Mouse (Mus musculus): ENCODE data around the gene Usp1.
"Not testable (repeated sequence)": the region's sequence is repeated elsewhere in the genome, so short reads cannot be mapped to it uniquely, and the experiment has no call there.

Usp1 gene

DNA sequence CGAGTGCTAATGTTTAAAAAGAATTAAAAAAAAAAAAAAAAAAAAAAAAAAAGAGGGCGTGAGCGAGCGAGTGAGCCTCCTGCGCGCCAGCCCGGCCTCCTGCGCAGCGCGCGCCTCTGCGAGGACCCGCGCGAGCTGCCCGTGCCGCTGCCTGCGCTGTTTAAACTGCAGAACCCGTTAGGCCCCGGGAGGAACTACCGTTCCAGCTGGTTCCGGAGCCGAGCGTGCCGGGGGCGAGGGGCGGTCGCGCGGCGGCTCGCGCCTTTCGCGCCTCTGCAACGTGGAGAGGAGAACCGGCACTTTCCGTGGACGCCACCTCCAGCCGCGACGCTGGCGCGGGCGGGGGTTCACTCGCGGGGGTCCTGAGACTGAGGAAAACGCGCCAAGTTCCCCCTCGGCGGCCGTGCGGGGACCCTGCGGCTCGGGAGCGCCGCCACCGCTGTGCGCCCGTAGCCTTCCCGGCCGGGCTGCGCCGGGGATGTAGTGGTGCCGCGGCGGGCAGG is at the start of gene Usp1:
TSS of gene Usp1 (plus strand) at position 243 of the 503 bp plus-strand sequence.
- peak; percentile 79 for DNase-seq

DNA sequence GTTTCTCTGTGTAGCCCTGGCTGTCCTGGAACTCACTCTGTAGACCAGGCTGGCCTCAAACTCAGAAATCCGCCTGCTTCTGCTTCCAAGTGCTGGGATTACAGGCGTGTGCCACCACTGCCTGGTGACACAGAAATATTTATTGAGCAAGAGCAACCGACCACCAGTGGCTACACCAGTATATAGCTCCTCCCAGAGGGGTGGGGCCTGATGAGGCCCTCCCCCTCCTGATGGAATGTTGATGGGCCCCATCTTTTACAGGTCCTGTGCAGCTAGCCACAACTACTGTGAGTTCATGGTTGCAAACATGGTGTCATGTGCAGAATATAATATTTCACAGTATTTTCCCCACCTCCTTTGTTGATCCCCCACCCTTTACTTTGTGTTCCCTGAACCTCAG is 40.9 kb upstream of the Usp1 start:
- DNase-seq, result no peak

DNA sequence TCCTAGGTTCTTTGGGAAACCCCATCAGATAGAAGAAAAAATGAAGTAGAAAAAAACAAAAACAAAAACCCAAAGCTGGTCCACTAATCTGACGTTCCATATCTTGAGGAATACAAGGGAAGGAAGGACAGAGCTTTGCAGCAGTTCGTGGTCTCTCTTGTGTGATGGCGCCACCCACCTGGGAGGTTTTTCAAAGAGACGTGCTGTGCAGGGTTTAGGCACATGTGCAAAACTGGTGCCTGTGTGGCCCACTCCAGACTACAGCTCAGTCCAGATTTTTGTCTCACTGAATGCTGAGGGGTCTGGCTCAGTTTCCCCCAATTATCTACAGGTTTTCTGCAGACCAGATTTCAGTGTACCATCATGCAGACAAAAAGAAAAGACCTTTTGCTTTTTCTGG is 37.2 kb upstream of the Usp1 start:
- DNase-seq, result no peak

DNA sequence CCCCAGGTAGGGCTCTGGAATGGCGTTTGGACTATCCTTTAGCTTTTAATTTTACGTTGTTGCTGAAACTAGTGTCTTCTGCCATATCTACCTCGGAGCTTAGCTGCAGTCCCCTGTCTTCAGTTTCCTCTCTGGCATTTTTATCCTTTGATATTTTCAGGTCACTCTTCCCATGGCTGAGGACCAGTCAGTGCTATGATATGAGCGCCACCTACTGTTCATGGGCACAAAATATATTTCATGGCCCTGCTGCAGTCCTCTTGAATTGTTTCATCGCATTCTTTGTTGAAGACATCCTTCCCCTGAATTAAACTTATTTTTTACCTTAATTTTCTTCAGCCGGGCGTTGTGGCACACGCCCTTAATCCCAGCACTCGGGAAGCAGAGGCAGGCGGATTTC is 36.5 kb upstream of the Usp1 start:
- DNase-seq, result peak; percentile 63

DNA sequence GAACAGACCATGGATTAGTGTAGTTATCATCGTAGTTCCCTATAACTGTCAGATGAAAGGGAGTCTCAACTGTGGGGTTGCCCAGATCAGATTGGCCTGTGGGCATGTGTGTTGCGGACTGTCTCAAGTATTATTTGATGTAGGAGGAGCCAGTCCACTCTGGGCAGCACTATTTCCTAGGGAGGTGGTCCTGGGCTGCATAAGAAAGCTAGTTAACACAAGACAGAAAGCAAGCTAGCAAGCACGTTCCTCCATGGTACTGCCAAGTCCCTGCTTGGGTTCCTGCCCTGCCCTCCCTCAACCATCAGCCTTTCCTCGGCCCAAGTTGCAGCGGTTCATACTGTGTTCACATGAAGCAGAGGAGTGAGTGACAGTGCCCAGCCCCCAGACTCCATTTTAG is 13.4 kb upstream of the Usp1 start:
- DNase-seq, result no peak

DNA sequence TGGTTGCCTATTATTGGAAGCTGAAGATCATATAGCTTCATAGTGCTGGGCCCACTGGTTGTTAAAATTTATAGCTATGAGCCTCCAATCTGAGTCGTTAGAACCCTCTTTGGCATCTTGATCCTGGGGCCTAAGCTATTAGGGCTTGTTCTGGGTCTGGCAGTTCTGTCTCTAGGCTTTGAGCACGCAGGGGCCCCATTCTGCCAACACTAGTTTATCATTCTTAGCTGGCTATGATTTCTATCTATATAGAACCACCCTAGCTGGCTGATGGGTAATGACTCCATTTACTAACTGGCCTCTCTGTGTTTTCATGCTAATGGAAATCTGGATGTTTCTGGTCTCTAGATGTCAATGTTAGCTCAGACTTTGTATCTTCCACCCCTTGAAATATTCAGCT is 5.9 kb upstream of the Usp1 start:
- no peak for DNase-seq

DNA sequence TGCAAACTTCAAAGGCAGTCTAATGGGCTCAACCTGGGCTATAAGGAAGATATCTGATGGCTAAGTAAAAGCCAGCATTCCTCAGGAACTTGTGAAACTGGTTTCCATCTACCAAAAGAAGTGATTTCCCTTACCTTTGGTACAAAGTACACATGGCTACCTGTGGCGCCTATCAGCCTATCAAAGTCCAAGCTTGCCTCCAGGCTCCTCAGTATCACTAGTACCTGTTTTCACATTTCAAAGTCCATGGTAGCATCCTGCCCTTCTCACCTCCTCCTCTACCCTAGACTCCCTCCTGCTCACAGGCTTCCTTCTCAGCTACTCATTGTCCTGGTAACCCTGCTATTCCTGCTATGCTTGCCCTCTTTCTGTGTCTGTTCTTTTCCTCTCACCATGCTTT is 5.4 kb upstream of the Usp1 start:
- DNase-seq, result no peak

DNA sequence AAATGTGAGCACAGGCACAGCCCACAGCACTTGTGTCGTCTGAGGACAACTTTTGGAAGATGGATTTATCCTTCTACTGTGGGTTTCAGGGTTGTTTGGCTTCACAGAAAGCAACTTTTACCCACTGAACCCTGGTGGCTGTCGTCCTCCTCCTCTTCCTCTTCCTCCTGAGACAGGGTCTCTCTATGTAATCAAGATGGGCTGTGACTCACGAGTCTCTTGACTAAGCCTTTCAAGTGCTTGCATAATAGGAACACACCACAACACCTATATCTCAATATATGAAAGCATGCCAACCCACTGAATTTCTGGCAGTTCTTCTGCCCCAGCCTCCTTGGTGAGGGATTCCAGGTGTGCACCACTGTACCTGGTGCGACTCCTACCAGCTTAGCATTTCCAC is 2.7 kb upstream of the Usp1 start:
- DNase-seq, result no peak

DNA sequence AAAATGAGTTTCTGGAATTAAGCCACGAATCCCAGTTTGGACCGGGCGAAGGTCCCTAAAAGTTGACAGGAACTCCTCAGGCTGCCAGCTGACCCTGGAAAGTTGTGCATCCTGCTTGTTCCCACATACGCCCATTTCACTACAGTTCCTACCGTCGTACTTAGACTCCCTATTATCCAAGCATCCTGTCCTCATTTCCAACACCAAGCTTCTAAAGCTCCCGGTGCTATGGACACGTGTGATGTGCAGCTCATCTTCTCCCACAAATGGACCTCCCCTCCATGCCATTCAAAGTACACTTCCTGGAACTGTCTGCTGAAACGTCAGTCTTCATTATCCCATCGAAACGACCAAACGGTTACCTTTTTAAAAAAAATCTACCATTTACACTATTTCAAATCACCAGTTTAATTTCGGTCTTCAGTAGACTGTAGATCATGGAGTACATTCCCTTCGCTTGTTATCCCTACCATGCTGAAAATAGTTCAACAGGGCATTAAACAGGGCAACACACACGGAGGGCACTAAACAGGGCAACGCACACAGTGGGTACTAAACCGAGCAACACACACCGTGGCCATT is 1.5 kb upstream of the Usp1 start:
- DNase-seq, result peak; percentile 1

DNA sequence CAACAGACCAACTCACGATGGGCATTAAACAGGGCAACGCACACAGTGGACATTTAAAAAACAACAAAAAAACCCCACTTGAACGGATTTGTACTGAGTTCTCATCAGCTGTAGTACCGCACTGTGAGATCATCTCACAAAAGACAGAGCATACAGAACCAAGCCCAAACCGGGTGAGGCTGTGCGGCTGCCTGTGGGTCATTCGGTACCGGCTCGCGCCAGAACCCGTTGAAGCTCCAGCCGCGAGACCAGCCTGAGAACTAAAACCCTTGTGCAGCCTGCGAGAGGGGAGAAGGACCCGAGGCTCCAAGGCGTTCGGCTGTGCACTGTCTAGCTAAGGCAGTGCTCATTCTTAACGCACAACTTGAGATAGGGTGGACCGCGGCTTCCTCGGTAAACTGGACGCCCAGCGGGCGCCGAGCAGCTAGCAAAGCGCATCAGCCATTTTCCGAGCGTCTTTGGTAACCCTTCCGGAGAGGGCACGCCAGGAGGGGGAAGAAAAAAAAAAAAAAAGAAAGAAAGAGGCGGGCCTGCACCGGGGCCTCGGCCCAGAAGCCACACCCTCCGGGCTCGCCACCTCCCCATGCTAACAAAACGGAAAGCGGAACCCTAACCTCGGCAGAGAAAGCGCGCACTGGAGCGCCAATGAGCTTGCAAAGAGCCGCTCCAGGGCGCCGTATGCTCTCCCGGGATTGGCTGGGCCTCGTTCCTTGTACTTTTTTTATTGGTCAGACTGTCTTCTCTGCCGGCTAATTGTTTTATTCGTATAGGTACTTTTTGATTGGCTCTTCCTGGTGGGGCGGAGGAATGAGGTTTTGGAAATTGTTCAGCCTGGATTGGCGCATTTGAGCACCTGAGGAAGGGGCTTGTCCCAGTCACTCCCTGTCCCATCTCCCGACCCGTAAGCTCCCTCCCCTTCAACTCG is 705 bp upstream of the Usp1 start:
- peak; percentile 95 for DNase-seq

DNA sequence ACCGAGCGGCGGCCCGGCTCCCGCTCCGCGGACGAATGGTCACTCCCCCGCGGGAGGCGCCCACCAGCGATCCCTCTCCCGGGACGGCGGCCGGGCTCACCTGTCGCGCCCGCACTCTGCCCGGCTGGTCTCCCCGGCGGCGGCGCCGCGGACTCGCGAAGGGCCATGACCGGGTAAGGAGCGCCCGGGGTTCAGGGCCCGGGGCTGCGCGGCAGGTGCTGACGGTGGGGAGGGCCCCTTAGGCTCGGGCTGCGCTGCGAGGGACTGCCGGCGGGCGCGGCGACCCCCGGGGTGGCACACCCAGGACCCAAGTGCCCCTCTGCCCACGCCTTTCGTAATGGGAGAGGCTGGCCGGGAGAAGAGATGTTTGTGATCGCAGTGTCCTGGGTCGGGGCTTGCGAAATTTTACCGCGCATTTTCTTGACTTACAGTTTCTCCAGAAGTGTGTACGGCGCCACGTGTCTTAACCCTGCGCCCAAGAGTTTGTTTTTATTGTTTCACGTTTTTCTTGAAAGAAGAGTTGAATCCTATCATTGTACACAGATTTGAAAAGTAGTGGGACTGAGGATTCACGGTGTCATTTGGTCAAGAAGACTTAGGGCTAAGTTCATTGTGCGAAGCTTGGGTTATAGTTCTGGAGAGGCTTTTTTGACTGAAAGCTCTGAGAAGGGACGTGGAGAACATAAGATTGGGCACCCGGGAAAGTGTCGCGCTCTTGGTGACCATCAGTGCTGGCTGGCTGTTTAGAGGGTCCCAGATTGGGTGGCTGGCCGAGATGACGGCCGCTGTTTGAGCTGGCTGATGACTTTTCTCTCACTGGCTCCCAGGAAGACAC is 678 bp downstream of the Usp1 start:
- peak; percentile 27 for DNase-seq

DNA sequence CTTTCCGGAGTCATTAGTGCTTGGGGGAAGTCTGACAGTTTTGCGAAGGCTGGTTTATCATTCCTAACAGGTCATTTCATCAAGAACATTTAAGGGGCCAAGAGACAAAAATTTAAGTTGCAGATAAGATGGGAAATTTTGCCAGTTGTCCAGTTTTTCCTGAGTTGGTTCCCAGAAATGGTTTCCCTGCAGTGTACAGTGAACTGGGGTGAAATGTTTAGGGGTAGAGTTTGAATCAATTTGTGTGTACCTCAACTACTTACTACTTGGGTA is 1.2 kb downstream of the Usp1 start:
- no peak for DNase-seq

DNA sequence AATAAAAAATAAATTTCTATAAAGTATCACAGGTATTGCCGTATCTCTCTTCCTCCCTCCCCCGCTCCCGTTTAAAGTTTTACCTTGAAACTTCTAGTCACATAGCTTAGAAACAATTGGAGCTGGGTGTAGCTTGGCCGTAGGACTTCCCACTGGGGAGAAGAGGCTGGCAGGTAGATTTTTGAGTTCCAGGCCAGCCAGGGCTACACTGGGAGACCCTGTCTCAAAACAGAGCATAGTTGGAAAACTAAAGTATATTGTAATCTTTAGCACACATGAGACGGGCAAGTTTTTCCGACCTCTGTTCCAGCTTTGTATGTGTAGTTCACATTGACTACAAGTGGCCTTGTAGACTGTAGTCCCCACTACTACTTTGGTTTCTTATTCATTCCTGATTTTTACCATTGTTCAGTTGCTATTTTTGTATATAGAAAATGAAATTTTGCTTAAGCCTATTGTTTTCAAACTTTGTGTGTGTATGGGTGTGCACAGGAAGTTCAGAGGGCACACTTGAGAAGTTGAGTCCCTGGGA is 1.7 kb downstream of the Usp1 start:
- DNase-seq, result no peak

DNA sequence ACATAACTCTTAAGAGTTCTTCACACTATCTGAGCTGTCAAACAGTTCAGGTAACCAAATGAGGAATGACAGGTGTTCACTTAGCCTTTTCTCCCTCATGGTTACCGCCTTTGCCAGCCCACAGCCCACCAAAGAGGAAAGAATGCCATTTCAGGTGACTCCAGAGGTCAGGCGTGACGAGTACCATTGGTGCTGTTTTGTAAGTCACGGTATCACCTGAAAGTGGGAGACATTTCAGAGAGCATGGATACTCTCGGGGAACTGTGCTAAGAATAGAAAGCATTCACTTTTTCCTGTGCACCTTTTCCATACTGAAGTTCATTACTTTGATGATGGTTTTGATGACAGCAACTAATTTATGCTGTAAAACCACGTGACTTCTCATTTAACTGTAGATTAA is 12.4 kb downstream of the Usp1 start:
- DNase-seq, result no peak

DNA sequence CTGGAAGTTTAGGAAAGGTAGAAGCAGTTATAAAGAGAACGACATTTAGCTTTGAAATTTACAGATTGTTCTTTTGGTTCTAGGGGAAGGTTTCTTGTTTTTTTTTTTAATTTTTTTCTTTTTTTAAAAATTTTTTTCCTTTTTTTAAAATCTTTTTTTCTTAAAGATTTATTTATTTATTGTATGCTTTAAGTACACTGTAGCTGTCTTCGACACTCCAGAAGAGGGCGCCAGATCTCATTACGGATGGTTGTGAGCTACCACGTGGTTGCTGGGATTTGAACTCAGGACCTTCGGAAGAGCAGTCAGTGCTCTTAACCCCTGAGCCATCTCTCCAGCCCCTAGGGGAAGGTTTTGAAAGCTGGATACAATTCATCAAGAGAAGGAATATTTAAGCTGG is 14.6 kb downstream of the Usp1 start:
- DNase-seq, result not testable (repeated sequence)

DNA sequence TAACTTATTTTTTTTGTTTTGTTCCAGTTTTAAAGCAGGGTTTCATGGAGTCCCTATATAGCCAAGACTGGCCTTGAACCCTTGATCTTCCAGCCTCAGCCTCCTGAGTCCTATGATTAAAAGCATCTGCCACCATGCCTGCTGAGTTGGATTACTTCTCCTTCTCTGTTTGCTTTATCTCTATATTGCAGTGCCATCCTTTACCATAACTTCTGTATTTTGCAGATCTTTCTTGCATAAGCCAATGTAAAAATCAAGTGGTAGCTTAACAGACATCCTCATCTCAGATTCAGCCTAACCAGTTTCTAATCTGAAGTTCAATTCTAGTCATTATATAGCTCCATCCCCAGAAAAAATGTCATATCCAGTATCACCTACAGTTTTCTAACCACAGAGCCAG is 27.0 kb downstream of the Usp1 start:
- DNase-seq, result no peak

DNA sequence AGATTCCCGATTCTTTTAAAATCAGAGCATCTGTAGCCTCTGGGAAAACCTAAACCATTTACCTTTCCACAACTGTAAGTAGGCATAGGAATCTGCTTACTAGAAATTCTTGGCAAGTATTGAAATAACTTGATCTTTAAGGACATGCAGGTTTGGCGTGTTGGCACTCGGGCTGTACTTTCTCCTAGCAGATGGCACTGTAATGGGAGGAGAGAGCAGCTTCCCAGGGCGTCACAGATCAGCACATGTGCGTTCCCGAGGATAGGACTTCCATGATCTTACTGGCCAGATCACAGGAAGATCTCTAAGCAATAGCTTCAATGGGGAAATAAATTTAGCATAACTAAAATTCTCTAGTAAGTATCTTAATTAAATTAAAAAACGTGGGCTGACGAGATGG is 32.4 kb downstream of the Usp1 start:
- no peak for DNase-seq

DNA sequence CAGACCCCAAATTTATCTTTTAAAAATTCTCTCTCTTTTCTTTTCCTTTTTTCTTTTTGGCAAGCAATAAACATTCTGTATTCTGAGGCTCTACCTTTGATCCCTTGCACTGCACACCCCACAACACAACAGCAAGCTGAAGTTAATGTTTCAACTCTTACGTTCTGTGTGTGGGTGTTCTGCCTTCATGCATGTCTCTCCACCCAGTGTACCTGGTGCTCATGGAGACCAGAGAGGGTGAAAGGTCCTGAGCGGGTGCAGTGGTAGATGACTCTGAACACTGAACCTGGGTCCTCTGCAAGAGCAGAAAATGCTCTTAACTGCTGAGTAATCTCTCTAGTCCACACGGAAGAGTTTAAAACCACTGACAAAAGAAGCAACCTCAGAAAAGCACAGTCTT is 36.6 kb downstream of the Usp1 start:
- no peak for DNase-seq

DNA sequence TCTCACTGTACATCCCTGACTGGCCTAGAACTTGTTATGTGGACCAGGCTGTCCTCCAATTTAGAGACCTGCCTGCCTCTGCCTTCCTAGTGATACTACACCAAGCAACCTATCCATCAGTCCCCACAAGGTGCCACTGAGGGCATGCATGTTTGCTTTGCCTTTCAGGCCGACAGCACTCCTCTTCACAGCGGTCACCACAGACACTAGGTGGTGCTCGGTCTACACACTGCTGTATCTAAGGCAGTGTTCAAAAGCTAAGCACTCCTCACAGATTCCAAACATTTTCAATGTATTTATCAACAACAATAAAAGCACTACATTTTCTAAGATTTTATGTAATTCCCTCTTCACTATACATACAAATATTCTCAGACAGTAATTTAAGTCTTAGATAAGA is 46.3 kb downstream of the Usp1 start:
- DNase-seq, result no peak

DNA sequence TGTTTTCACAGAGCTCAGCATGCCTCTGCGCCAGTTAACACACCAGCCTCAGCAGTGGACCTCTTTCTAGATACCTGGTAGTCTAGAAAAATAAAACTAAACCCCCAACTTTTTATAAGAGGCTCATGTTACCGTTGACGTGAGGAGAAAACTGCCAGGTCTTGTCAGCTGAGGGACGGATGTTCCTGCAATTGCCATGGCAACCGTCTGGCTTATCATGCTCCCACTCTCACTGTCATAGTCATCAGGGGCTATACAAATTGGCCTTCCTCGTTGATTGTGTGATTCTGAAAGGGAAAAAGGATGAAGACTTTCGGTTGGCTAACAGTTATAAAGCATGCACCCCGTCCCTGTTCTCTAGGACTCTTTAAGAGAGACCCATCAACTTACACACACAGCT is 52.1 kb downstream of the Usp1 start:
- no peak for DNase-seq

DNA sequence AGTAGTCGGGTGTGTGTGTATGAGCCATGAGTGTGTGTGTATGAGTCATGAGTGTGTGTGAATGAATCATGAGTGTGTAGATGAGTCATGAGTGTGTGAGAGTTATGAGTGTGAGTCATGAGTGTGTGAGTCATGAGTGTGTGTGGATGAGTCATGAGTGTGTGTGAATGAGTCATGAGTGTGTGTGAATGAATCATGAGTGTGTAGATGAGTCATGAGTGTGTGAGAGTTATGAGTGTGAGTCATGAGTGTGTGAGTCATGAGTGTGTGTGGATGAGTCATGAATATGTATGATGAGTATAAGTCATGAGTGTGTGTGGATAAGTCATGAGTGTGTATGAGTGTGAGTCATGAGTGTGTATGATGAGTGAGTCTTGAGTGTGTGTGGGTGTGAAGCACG is 54.7 kb downstream of the Usp1 start:
- DNase-seq, result not testable (repeated sequence)

DNA sequence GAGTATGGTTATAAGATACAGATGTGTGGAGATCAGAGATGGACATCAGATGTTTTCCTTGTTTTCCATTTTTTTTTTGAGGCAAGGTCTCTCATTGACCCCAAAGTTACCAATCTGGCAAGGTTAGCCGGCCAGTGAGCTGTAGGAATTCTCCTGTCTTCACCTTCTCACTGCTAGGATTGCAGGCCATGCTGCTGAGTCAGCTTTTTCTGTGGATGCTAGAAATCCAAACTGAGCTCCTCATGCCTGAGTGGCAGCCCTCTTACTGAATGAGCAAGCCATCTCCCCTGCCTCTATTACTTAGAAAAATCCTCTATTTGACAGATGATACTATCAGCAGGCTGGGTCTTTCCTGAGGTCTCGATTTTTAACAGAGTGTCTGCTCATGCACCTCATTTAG is 55.1 kb downstream of the Usp1 start:
- no peak for DNase-seq

DNA sequence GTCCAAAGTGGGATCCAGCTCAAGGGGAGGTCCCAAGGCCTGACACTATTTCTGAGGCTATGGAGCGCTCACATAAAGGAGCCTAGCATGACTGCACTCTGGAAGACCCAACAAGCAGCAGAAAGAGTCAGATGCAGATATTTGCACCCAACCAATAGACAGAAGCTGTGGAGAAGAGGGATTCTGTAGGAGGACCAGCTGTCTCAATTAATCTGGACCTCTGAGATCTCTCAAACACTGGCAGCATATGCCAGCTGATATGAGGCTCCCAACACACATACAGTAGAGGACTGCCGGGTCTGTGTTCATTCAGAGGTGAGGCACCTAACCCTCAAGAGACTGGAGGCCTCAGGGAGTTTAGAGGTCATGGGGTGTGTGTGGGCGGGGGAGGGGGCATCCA is 56.4 kb downstream of the Usp1 start:
- DNase-seq, result not testable (repeated sequence)

DNA sequence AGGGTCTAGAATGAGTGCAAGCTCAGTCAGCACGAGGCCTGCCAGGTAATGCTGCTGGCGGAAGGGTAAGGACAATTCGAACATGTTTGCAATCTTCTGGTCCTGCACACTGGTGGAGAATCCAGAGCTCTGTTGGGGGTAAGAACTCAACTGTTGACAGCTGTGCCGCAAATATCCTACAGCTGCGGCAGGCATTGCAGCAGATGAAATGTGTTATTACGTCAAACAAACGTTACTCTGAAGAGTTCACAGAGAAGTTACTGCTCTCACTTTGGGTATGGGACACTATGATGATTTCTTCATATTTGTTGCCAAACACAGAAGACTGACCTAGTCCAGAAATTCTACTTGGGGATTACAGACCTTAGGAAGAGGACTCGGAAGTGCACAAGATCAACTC is 61.1 kb downstream of the Usp1 start:
- DNase-seq, result no peak
